Mouse (Mus musculus) small intestine, adult 2 months (tissue): ENCODE data around the gene Nck2.

Experiments
- CTCF ChIP-seq: fragments of 200-500 bp; IDR thresholded peaks from 2 replicates; pipeline ENCODE4 v1.5.1; 2012; ENCODE audit warnings: low read depth, mild to moderate bottlenecking, control low read depth, inconsistent platforms, low read length, moderate library complexity, mixed read lengths; ENCODE audit not compliant: insufficient replicate concordance, insufficient read length; ENCODE audit errors: extremely low read depth
- POLR2A ChIP-seq: fragments of 200-500 bp; IDR thresholded peaks from 2 replicates; pipeline ENCODE4 v1.6.1; 2012; ENCODE audit warnings: low read depth, mild to moderate bottlenecking, control low read depth, inconsistent platforms, low read length, moderate library complexity

- TF ChIP-seq CTCF = no peak
- TF ChIP-seq POLR2A = no peak
Observed at GRCm38 (mm10) chr1:43465957-43466624, 21.7 kb downstream of the Nck2 start.
